Mouse (Mus musculus): ENCODE measurements around the gene Trpc4. TPM values are rescaled to one million over a fixed set of nuclear protein-coding genes. Genes with fewer than 3 reads are reported as not detected.

The Trpc4 gene
- polyA plus RNA-seq (2012; ENCODE audit: low replicate concordance), result not detected in 2 replicates

DNA sequence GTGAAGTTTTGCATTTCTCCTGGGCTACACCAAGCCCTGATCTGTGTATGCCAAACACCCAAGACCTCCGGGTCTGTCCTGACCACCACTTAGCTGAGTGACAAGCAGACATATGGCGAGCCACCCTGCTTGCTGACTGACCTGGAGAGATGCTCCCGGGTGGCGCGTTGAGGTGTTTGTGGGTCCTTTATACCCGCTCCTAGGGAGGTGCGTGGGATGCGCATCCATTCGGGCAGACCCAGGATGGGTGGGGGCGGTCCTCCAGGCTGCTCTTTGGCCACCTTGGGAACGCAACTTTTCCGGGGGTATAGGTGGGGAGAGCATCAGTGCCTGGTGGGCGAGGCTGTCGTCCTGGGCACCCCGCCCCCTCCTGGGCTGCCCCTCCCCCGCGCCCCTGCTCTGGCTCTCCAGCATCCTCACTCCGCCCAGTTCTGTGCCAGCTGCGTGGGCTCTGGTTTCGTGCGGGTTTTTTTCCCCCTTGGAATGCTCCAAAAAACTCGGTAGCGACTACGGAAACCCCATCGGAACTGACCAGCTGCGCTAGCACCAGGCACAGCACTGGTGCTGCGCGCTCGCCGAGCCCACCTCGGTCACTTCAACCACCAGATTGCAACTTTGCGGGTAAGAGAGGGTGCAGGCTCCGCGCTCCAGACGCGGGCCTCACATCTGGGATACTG is at the start of gene Trpc4:
Gene Trpc4 (plus strand): TSS at position 397 of the 677 bp plus-strand sequence.

DNA sequence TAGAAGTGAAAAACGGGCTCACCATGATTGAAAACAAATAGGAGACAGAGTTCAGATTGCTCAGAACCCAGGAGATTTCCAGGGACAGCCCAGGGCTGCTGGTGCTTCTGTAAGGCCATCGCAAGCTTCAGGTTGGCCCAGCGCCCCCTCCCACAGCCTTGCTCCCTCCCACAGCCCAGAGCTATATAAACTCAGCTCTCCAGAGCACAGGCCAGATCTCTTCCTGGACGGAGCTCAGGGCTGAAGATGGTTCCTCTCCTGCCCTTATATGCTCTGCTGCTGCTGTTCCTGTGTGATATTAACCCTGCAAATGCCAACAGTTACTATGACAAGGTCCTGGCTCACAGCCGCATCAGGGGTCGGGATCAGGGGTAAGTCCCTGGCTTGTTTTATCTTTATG is 205.1 kb downstream of the Trpc4 start, which contains the start of gene Postn:
Gene Postn (plus strand): TSS at position 213 of the 400 bp plus-strand sequence.

Other genes with a start within 250 kb of the Trpc4 start
- gene Postn, start 205.1 kb downstream of the Trpc4 start, polyA plus RNA-seq (2012; ENCODE audit: low replicate concordance), result 0.76 and 2.2 TPM in 2 replicates